In the genomic region with DNA sequence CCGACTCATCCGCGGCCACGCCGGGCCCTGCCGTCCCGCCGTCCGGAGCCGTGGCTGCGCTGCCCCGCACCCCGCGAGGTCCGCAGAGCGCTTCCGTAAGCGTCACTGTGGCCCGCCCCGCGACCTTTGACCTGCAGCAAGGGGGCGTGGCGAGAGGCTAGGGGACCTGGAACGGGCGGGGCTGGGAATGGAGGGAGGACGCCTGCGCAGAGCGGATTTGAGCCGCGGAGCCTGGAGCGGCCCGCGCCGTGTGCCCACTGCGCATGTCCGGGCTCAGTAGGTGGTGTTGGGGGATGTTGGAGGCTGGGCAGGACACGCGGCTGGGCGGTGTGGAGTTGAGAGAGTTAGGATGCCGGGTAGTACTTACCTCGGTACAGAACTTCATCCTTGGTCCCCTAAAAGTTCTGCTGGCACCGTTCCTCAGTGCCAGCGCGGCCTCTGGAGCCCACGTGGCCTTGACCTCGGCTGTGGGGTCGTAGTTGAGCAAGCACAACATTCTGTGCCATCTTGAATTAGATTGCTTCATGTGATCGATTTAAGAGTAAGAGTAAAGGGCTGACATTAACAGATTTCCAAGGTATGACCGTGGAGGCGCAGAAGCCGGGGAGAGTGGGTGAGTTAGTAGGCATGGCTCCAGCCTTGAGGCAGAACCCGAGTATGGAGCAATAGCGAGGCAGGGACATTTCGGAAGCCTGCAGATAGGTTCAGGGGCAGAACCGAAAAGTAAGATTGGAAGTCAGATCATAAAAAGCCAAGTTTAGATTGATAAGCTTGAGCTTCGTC, we compare ENCODE assay signal across 8 mouse cellular contexts. TPM values are rescaled to one million over a fixed set of nuclear protein-coding genes. Genes with fewer than 3 reads are reported as not detected.
A peak's percentile ranks its signal among the peaks of the same experiment; 100 is the strongest.
DNase-seq lines count a peak whose midpoint lies in the region; ATAC-seq lines count a peak whose summit lies in the region.

A gene (minus strand): TSS at position 93 of the 783 bp plus-strand sequence.

- peak; percentile 96 for DNase-seq in ES-CJ7 (ENCODE audit: low read depth, low spot score)
- peak; percentile 99 for DNase-seq in cerebellum, adult 11 months
- DNase-seq in forebrain, embryonic 14.5 days (ENCODE audit: low spot score), result peak; percentile 98
- DNase-seq in heart, postnatal 14 days, result peak; percentile 100
- peak; percentile 99 for DNase-seq in layer of hippocampus, adult 11-12 months (ENCODE audit: low spot score)
- peak; percentile 97 to 98 for DNase-seq in lung, adult 18-20 months
- peak; percentile 97 for DNase-seq in testis, postnatal 14 days (ENCODE audit: low spot score)

- H3K4me3 ChIP-seq in forebrain, embryonic 14.5 days (ENCODE audit: low read depth, low read length), result peak within 1 kb of the TSS; percentile 84
- H3K4me3 ChIP-seq in neural tube, embryonic 15.5 days (replicated peaks), result peak within 1 kb of the TSS; percentile 95

- peaks cover 9% of the 10 kb centered on the region; the same call in 1 of the 2 replicates for H3K36me3 ChIP-seq in forebrain, embryonic 14.5 days (ENCODE audit: control insufficient read depth, insufficient read depth, low read length)
- no peaks in the 10 kb centered on the region for H3K36me3 ChIP-seq in neural tube, embryonic 15.5 days

- H3K27ac ChIP-seq in forebrain, embryonic 14.5 days (ENCODE audit: low read depth, low read length), result peak within 1 kb of the TSS; percentile 58
- peak within 1 kb of the TSS; percentile 73 for H3K27ac ChIP-seq in neural tube, embryonic 15.5 days (replicated peaks)

- H3K9ac ChIP-seq in forebrain, embryonic 14.5 days (ENCODE audit: low read length), result peak within 1 kb of the TSS; percentile 78
- H3K9ac ChIP-seq in neural tube, embryonic 15.5 days (replicated peaks), result peak within 1 kb of the TSS; percentile 66

- no peaks in the 10 kb centered on the region for H3K9me3 ChIP-seq in forebrain, embryonic 14.5 days (replicated peaks; ENCODE audit: control insufficient read depth, low read length)
- H3K9me3 ChIP-seq in neural tube, embryonic 15.5 days (replicated peaks), result no peaks in the 10 kb centered on the region

- H3K4me1 ChIP-seq in forebrain, embryonic 14.5 days (ENCODE audit: control insufficient read depth, insufficient read depth, low read length), result peaks cover 15% of the 10 kb centered on the region
- peaks cover 29% of the 10 kb centered on the region for H3K4me1 ChIP-seq in neural tube, embryonic 15.5 days

- peak within 1 kb of the TSS; percentile 85 for H3K4me2 ChIP-seq in forebrain, embryonic 14.5 days (ENCODE audit: low read length)
- peak within 1 kb of the TSS; percentile 89 for H3K4me2 ChIP-seq in neural tube, embryonic 15.5 days

- peak; percentile 98 for ATAC-seq in forebrain, embryonic 14.5 days
- ATAC-seq in neural tube, embryonic 15.5 days (ENCODE audit: low FRiP score), result peak; percentile 97

- intact Hi-C loops in heart, postnatal 14 days (cut with DNase I), result no loop called here

- whole genome bisulfite sequencing in forebrain, embryonic 14.5 days, result 6% methylated on average over 56 of the region's 56 CpGs
- 6% methylated on average over 56 of the region's 56 CpGs for WGBS in neural tube, embryonic 15.5 days

- no peaks in the 10 kb centered on the region for H3K27me3 ChIP-seq in forebrain, embryonic 14.5 days (replicated peaks; ENCODE audit: control insufficient read depth, insufficient read depth, low read length)
- no peaks in the 10 kb centered on the region for H3K27me3 ChIP-seq in neural tube, embryonic 15.5 days (replicated peaks)

RNA-seq across cellular contexts. Expression of the gene that starts here (rescaled TPM):
- polyA plus RNA-seq in forebrain, embryonic 14.5 days (2014; fragmentation: Nextera tagmentation; extraction: Ambion mirVana), result 35.0 and 36.0 TPM in 2 replicates
- total RNA-seq in heart, postnatal 14 days (2021), result 10 to 100 TPM; 25.9 to 26.4 TPM
- polyA plus RNA-seq in neural tube, embryonic 15.5 days (2015; fragmentation: Nextera tagmentation; extraction: Ambion mirVana), result 20.5 and 26.7 TPM in 2 replicates

Comparison
In these comparisons a context has a peak if more than half of its experiments do, and no peak if none do; other contexts are left out.
1. Peak in every context shown above with its lines: DNase-seq, ATAC-seq, H3K4me3 ChIP-seq and H3K27ac ChIP-seq.